Mouse (Mus musculus) forebrain, embryonic 11.5 days (tissue): ENCODE measurements around the gene Lpcat1. TPM values are rescaled to one million over a fixed set of nuclear protein-coding genes. Genes with fewer than 3 reads are reported as not detected.

Source experiments
- ATAC-seq: fragments of 200-750 bp; cut with Nextera tagmentation; replicated peaks from 2 replicates; pipeline ENCODE4 v1.8.0; 2017; ENCODE audit warnings: moderate TSS enrichment; ENCODE audit not compliant: low FRiP score
- DNase-seq: peaks from one replicate; pipeline ENCODE4 v3.0.0-alpha.2; 2017; ENCODE audit warnings: low spot score
- H3K27ac ChIP-seq: fragments of 300-500 bp; sonication (generic); 2 replicates; pipeline ENCODE4 v1.5.1; 2014; ENCODE audit warnings: low read depth, low read length
- H3K27me3 ChIP-seq: fragments of 300-500 bp; sonication (generic); 2 replicates; pipeline ENCODE4 v1.6.1; 2014; ENCODE audit warnings: mild to moderate bottlenecking, low read length, mixed read lengths; ENCODE audit not compliant: control insufficient read depth, insufficient read depth
- H3K36me3 ChIP-seq: fragments of 300-500 bp; sonication (generic); 2 replicates; pipeline ENCODE4 v1.6.1; 2014; ENCODE audit warnings: mild to moderate bottlenecking, low read length, moderate library complexity, mixed read lengths; ENCODE audit not compliant: control insufficient read depth, insufficient read depth
- H3K4me1 ChIP-seq: fragments of 300-500 bp; sonication (generic); replicated peaks from 2 replicates; pipeline ENCODE4 v1.6.1; 2014; ENCODE audit warnings: low read length, mixed read lengths; ENCODE audit not compliant: control insufficient read depth, insufficient read depth
- H3K4me2 ChIP-seq: fragments of 300-500 bp; sonication (generic); 2 replicates; pipeline ENCODE4 v1.6.1; 2014; ENCODE audit warnings: low read depth, mild to moderate bottlenecking, low read length, moderate library complexity, mixed read lengths; ENCODE audit not compliant: severe bottlenecking
- H3K4me3 ChIP-seq: fragments of 300-500 bp; sonication (generic); 2 replicates; pipeline ENCODE4 v1.5.1; 2014; ENCODE audit warnings: low read depth, low read length
- H3K9ac ChIP-seq: fragments of 300-500 bp; sonication (generic); 2 replicates; pipeline ENCODE4 v1.6.1; 2014; ENCODE audit warnings: low read length
- H3K9me3 ChIP-seq: fragments of 300-500 bp; sonication (generic); 2 replicates; pipeline ENCODE4 v1.6.1; 2016; ENCODE audit warnings: low read length, mixed read lengths; ENCODE audit not compliant: control insufficient read depth
- WGBS: fragments of 180-500 bp; shearing (Covaris S2); extraction: QIAGEN DNeasy Blood & Tissue Kit; methylation state at CpG from one replicate; pipeline ENCODE4 v1.1.7; 2014; 5-methylcytosine and 5-hydroxymethylcytosine counted together
- polyA plus RNA-seq: library from polyadenylated mRNA; unstranded; fragments of >200 nt; fragmentation: Nextera tagmentation; extraction: Ambion mirVana; gene quantifications from 2 replicates; pipeline ENCODE4 v1.2.1, GENCODE M21; 2014

The Lpcat1 gene
- polyA plus RNA-seq, 1 experiment from 2014 or later, result 64.3 TPM

DNA sequence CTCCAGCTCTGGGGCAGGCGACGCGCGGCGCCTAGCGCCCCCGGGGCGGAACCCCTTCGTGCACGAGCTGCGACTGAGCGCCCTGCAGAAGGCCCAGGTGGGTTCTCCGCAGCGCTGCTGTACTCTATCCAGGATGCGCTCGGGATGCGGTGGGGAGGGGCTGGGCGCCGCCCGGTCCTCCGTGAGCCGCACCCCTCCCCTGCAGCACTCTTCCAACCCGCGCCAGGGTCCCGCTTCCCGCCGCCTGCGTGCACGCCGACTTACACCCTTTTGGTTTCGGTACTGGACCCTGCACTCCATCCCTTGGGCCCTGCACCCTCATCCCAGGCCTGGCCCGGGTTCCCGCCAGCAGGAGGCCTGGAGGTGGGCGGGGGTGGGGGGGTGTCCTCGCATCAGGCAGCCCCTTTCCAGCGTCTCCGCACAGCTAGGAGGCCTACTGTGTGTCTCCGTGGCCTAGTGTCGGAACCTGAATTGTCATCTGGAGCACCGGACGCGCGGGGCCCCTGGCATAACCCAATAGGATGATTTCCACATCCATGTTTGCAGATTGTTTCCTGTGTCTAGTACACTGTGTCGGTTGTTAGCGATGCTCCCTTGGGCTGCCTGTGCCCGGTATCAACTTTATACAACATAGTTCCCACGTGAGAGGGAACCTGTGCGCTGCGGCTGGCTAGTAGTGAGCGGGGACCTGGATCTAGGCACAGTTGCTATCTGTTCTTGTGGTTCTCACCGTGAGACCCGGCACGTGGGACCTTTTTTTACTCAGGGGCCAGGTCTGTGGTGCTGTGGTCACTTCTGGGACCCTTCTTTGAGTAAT is 632 bp downstream of the Lpcat1 start:
- Histone ChIP-seq H3K9ac (peak overlapping the region; percentile 97), H3K36me3 (no peaks in the 10 kb centered on the region), H3K9me3 (no peaks in the 10 kb centered on the region), H3K27me3 (no peaks in the 10 kb centered on the region), H3K4me2 (peak overlapping the region; percentile 87), H3K4me1 (peaks cover 3% of the 10 kb centered on the region), H3K27ac (peak overlapping the region; percentile 95), H3K4me3 (peak overlapping the region; percentile 89)
- DNase-seq, result no peak
- WGBS, result under 1% methylated on average over 49 of the region's 53 CpGs
- ATAC-seq, result peak; percentile 89

GRCm38 (mm10) chr13:73468834-73469233 is 1.8 kb downstream of the Lpcat1 start:
- Histone ChIP-seq H3K9ac (peak overlapping the region; percentile 97), H3K4me1 (peaks cover 3% of the 10 kb centered on the region), H3K36me3 (no peaks in the 10 kb centered on the region), H3K27ac (no peak overlapping the region), H3K4me2 (peak overlapping the region; percentile 87), H3K9me3 (no peaks in the 10 kb centered on the region), H3K4me3 (peak overlapping the region; percentile 89; the same call in 1 of the 2 replicates), H3K27me3 (no peaks in the 10 kb centered on the region)
- WGBS, result 77% methylated on average over 3 of the region's 3 CpGs
- DNase-seq (no peak), ATAC-seq (no peak)

GRCm38 (mm10) chr13:73469257-73469967 is 2.4 kb downstream of the Lpcat1 start:
- no peaks in the 10 kb centered on the region for H3K27me3 ChIP-seq
- H3K4me1 ChIP-seq, result peaks cover 3% of the 10 kb centered on the region
- ATAC-seq (no peak), DNase-seq (no peak)
- H3K9me3 ChIP-seq, result no peaks in the 10 kb centered on the region
- 75% methylated on average over 9 of the region's 9 CpGs for WGBS
- H3K4me3 ChIP-seq, result no peak overlapping the region
- H3K27ac ChIP-seq, result no peak overlapping the region
- H3K36me3 ChIP-seq, result no peaks in the 10 kb centered on the region
- peak overlapping the region; percentile 0; the same call in 1 of the 2 replicates for H3K4me2 ChIP-seq
- H3K9ac ChIP-seq, result peak overlapping the region; percentile 0; the same call in 1 of the 2 replicates

DNA sequence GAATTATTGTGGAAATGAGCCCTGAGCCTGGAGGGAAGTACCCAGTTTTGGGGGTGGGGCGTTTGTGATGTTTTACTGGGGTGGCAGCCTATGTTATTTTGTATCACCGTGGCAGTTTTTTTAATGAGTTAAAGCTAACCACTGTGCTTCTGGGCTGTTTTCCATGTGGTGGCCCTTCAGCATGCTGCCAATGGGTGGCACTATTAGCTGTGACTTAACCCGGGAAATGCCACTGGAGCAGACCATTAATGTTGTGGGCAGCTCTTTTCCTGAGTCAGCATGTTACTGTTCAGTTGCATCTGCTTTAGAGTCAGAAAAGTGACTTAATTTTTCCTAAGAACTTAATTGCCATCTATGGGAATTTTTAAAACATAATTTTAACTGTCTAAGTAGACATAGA is 5.5 kb downstream of the Lpcat1 start:
- H3K4me2 ChIP-seq, result no peak overlapping the region
- H3K27ac ChIP-seq, result no peak overlapping the region
- H3K27me3 ChIP-seq, result no peaks in the 10 kb centered on the region
- ATAC-seq, result no peak
- 79% methylated on average over 3 of the region's 3 CpGs for whole genome bisulfite sequencing
- no peak overlapping the region for H3K4me3 ChIP-seq
- H3K9ac ChIP-seq, result no peak overlapping the region
- no peaks in the 10 kb centered on the region for H3K9me3 ChIP-seq
- H3K4me1 ChIP-seq, result peaks cover 3% of the 10 kb centered on the region
- no peak for DNase-seq
- H3K36me3 ChIP-seq, result no peaks in the 10 kb centered on the region

- no peak overlapping the region for H3K27ac ChIP-seq
- H3K4me2 ChIP-seq, result no peak overlapping the region
- H3K4me3 ChIP-seq, result no peak overlapping the region
- no peak overlapping the region for H3K9ac ChIP-seq
- DNase-seq (no peak), ATAC-seq (no peak)
- no peaks in the 10 kb centered on the region for H3K9me3 ChIP-seq
- H3K36me3 ChIP-seq, result no peaks in the 10 kb centered on the region
- 95% methylated on average over 2 of the region's 2 CpGs for WGBS
- no peaks in the 10 kb centered on the region; the same call in 1 of the 2 replicates for H3K4me1 ChIP-seq
- no peaks in the 10 kb centered on the region for H3K27me3 ChIP-seq
Observed at GRCm38 (mm10) chr13:73473746-73474145, 6.7 kb downstream of the Lpcat1 start.

- 86% methylated on average over 6 of the region's 6 CpGs for WGBS
- ATAC-seq, result no peak
Observed at GRCm38 (mm10) chr13:73474163-73474562, 7.2 kb downstream of the Lpcat1 start.

GRCm38 (mm10) chr13:73475058-73475980 is 8.3 kb downstream of the Lpcat1 start:
- Histone ChIP-seq H3K36me3 (no peaks in the 10 kb centered on the region), H3K27ac (0 out of 2 replicates have a peak overlapping the region, but pooled peaks have one; percentile 31), H3K9ac (no peak overlapping the region), H3K4me2 (no peak overlapping the region), H3K27me3 (no peaks in the 10 kb centered on the region), H3K9me3 (no peaks in the 10 kb centered on the region), H3K4me1 (no peaks in the 10 kb centered on the region; the same call in 1 of the 2 replicates), H3K4me3 (no peak overlapping the region)
- ATAC-seq (peak; percentile 53; the same call in 1 of the 2 replicates), DNase-seq (no peak)
- WGBS, result 90% methylated on average over 12 of the region's 12 CpGs

More at GRCm38 (mm10) chr13:73474163-73474562, 7.2 kb downstream of the Lpcat1 start:
- H3K27ac ChIP-seq, result no peak overlapping the region
- no peaks in the 10 kb centered on the region for H3K9me3 ChIP-seq
- no peak overlapping the region for H3K4me3 ChIP-seq
- DNase-seq, result no peak
- no peaks in the 10 kb centered on the region for H3K27me3 ChIP-seq
- no peaks in the 10 kb centered on the region; the same call in 1 of the 2 replicates for H3K4me1 ChIP-seq
- no peak overlapping the region for H3K9ac ChIP-seq
- no peaks in the 10 kb centered on the region for H3K36me3 ChIP-seq
- H3K4me2 ChIP-seq, result no peak overlapping the region

DNA sequence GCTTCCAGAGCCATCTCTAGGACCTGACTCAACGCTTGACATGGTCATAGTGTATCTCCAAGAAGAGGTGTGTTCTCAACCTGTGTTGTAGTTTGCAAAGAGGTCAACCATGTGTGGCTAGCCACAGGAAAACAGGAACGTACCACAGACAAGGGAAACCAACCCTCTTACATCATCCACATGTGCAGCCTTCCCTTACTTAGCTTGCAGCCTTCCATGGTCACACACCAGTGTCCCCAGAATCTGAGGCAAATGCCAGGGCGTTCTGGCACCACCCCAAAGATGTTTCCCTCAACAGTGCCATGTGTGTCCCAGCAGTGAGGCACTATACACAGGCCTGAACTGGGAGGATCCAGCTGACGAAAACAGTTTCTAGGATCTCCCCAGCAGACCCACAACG is 9.3 kb downstream of the Lpcat1 start:
- no peak overlapping the region for H3K27ac ChIP-seq
- H3K27me3 ChIP-seq, result no peaks in the 10 kb centered on the region
- no peak overlapping the region for H3K4me3 ChIP-seq
- no peak overlapping the region for H3K9ac ChIP-seq
- no peaks in the 10 kb centered on the region; the same call in 1 of the 2 replicates for H3K4me1 ChIP-seq
- DNase-seq (no peak), ATAC-seq (no peak)
- H3K36me3 ChIP-seq, result no peaks in the 10 kb centered on the region
- H3K4me2 ChIP-seq, result no peak overlapping the region
- whole genome bisulfite sequencing, result 83% methylated on average over 5 of the region's 5 CpGs
- no peaks in the 10 kb centered on the region for H3K9me3 ChIP-seq
